Mouse (Mus musculus) CH12.LX (cell line): ENCODE results near the gene Fyttd1.

ENCODE experiments used
- CTCF ChIP-seq, 2 experiments: IDR thresholded peaks in 1 of 2; conservative IDR thresholded peaks in 1 of 2; 2 replicates each; pipeline ENCODE4 v1.5.1; 2011 to 2012; ENCODE audit warnings: low read depth in 2 of 2, low read length in 2 of 2, improper control_type of control experiment in 1 of 2, inconsistent platforms in 1 of 2, mild to moderate bottlenecking in 1 of 2, moderate library complexity in 1 of 2
- HCFC1 ChIP-seq: IDR thresholded peaks from 2 replicates; pipeline ENCODE4 v1.6.1; 2012; ENCODE audit warnings: low read depth, mild to moderate bottlenecking, inconsistent platforms, low read length, improper control_type of control experiment
- MYC ChIP-seq: IDR thresholded peaks from 2 replicates; pipeline ENCODE4 v1.6.1; 2011; ENCODE audit warnings: low read depth, mild to moderate bottlenecking, improper control_type of control experiment, low read length
- POLR2A ChIP-seq: IDR thresholded peaks from 2 replicates; pipeline ENCODE4 v1.6.1; 2011; ENCODE audit warnings: low read depth, mild to moderate bottlenecking, improper control_type of control experiment, low read length
- RAD21 ChIP-seq: IDR thresholded peaks from 2 replicates; pipeline ENCODE4 v1.6.1; 2011; ENCODE audit warnings: low read depth, mild to moderate bottlenecking, low read length, improper control_type of control experiment, moderate library complexity
- USF2 ChIP-seq: conservative IDR thresholded peaks from 2 replicates; pipeline ENCODE4 v1.6.1; 2011; ENCODE audit warnings: low read depth, low read length, improper control_type of control experiment
- ZC3H11A ChIP-seq: IDR thresholded peaks from 2 replicates; pipeline ENCODE4 v1.6.1; 2012; ENCODE audit warnings: low read depth, mild to moderate bottlenecking, inconsistent platforms, low read length, improper control_type of control experiment
- ZMIZ1 ChIP-seq: IDR thresholded peaks from 2 replicates; pipeline ENCODE4 v1.6.1; 2012; ENCODE audit warnings: low read depth, mild to moderate bottlenecking, inconsistent platforms, low read length, improper control_type of control experiment

DNA sequence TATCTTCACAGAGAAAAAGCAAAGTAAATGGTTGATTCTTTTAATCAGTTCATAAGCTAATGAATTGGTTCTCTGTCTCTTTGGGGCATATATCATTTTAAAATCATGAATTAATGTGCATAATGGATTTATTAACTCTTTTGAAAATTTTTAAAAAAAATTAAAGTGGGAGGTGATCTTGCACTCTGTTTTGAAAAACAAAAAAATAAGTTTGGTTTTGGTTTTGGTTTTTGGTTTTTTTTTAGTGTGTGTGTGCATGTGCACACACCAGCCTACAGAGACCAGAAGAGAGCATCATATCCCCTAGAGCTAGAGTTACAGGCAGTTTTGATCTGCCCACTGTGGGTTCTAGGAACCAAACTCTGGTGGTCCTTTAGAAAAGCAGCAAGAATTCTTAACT is 72.0 kb downstream of the Fyttd1 start:
- no peak for TF ChIP-seq ZC3H11A
- TF ChIP-seq CTCF (conservative IDR thresholded peaks at IDR 0.05 in 1 of 2, IDR thresholded peaks at IDR 0.05 in 1 of 2; ENCODE audit: low read depth in 2 of 2, low read length in 2 of 2): no peak
- no peak for TF ChIP-seq ZMIZ1
- TF ChIP-seq HCFC1: no peak
- no peak for TF ChIP-seq USF2
- no peak for TF ChIP-seq RAD21
- no peak for TF ChIP-seq POLR2A
- TF ChIP-seq MYC: no peak
